13 mouse cellular contexts compared by ENCODE assay signal in the genomic region with DNA sequence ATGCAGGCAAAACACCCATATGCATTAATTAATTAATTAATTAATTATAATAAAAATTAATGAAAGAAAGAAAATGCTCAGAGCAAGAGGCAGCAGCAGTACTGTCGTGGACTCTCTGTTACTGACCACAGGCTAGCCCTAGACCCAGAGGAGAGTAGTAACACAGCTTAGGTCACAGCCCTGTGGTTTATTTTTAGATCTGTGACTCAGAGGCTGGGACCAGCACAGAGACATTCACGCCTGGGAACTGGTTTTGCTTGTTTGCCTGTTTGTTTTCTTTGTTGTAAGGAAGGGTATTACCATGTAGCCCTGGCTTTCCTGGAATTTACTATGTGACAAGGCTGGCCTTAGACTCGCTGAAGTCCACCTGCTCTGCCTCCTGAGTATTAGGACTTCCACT. TPM values are rescaled to one million over a fixed set of nuclear protein-coding genes. Genes with fewer than 3 reads are reported as not detected.
A peak's percentile ranks its signal among the peaks of the same experiment; 100 is the strongest.
DNase-seq lines count a peak whose midpoint lies in the region; ATAC-seq and TF ChIP-seq lines count a peak whose summit lies in the region.
"Had no signal": no experiment of that assay in that cellular context is flagged by ENCODE, and none has a peak within 500 bp of the region (broad histone marks: within the 10 kb centered on the region; RNA-seq: fewer than 3 reads in every experiment).

No protein-coding gene starts in this region.

- no peaks in the 10 kb centered on the region for H3K27me3 ChIP-seq in heart, embryonic 10.5 days (ENCODE audit: insufficient read depth, poor library complexity, severe bottlenecking)
- no peaks in the 10 kb centered on the region for H3K27me3 ChIP-seq in Patski
- no peaks in the 10 kb centered on the region for H3K27me3 ChIP-seq in cerebellum, adult 2 months (ENCODE audit: control insufficient read depth, insufficient read depth, low read length)
- H3K27me3 ChIP-seq: liver, embryonic 13.5 days had no signal

- TF ChIP-seq POLR2A in olfactory bulb, adult 2 months (IDR thresholded peaks at IDR 0.05; ENCODE audit: insufficient read depth, low read depth, low read length): no peak
- no peak for TF ChIP-seq POLR2A in cerebellum, adult 2 months (IDR thresholded peaks at IDR 0.05; ENCODE audit: borderline replicate concordance, insufficient read depth, low read length)

- peaks cover 3% of the 10 kb centered on the region; the same call in 1 of the 2 replicates for H3K4me1 ChIP-seq in heart, embryonic 10.5 days
- H3K4me1 ChIP-seq in olfactory bulb, adult 2 months (ENCODE audit: control insufficient read depth, insufficient read depth, low read length): no peaks in the 10 kb centered on the region
- no peaks in the 10 kb centered on the region for H3K4me1 ChIP-seq in cerebellum, adult 2 months (ENCODE audit: control insufficient read depth, insufficient read depth, low read length)

- no peaks in the 10 kb centered on the region for H3K36me3 ChIP-seq in heart, embryonic 10.5 days
- H3K36me3 ChIP-seq: liver, embryonic 13.5 days had no signal

- CTCF ChIA-PET in Patski (lab: Charles Lee): interaction anchor here (1.5 kb wide), 1 partner anchor 11 kb away, joined by 3 read pairs; no protein-coding TSS in a partner anchor

- POLR2A ChIA-PET in Patski (lab: Charles Lee): no interaction called here

- peak overlapping the region; percentile 59 for H3K27ac ChIP-seq in heart, embryonic 10.5 days
- 0 out of 2 replicates have a peak overlapping the region, but pooled peaks have one; percentile 20 for H3K27ac ChIP-seq in olfactory bulb, adult 2 months (ENCODE audit: insufficient read depth, low read depth, low read length)
- no peak overlapping the region for H3K27ac ChIP-seq in cerebellum, adult 2 months (ENCODE audit: insufficient read depth, low read length)
- H3K27ac ChIP-seq: kidney, postnatal 0 days; liver, embryonic 13.5 days had no signal

- no peak for DNase-seq in heart, embryonic 10.5 days (ENCODE audit: low spot score)
- DNase-seq in heart, postnatal 4 days: no peak
- peak; percentile 36 to 47 for DNase-seq in kidney, postnatal 36 days
- no peak for DNase-seq in kidney, postnatal 10 days
- DNase-seq in Patski (ENCODE audit: low read depth, low spot score): no peak
- DNase-seq in cerebellum, adult 2 months: no peak
- DNase-seq in cerebellum, adult 8-10 months: no peak
- DNase-seq: cerebellum, postnatal 10 days; heart, postnatal 10 days; liver, embryonic 13.5 days had no signal

- TF ChIP-seq CTCF in Patski (IDR thresholded peaks at IDR 0.05): no peak
- no peak for TF ChIP-seq CTCF in olfactory bulb, adult 2 months (IDR thresholded peaks at IDR 0.05; ENCODE audit: insufficient read depth, low read depth, low read length)
- no peak for TF ChIP-seq CTCF in cerebellum, adult 2 months (IDR thresholded peaks at IDR 0.05; ENCODE audit: borderline replicate concordance, insufficient read depth, low read depth, low read length)

- in situ Hi-C loops in Patski (cut with MboI; ENCODE audit: low pct_unique_long_range_greater_than_20kb): no loop called here

- WGBS in heart, embryonic 10.5 days: 20% methylated on average over 3 of the region's 3 CpGs
- WGBS in olfactory bulb, adult 2 months: 44% methylated on average over 3 of the region's 3 CpGs
- WGBS in cerebellum, adult 2 months: 55% methylated on average over 3 of the region's 3 CpGs

- peaks cover 2% of the 10 kb centered on the region; the same call in 1 of the 2 replicates for H3K9me3 ChIP-seq in heart, embryonic 10.5 days
- H3K9me3 ChIP-seq: liver, embryonic 13.5 days had no signal

- peak; percentile 39 for ATAC-seq in Patski

- no peak overlapping the region for H3K4me3 ChIP-seq in heart, embryonic 10.5 days
- H3K4me3 ChIP-seq in olfactory bulb, adult 2 months (ENCODE audit: insufficient read depth, low read depth, low read length): no peak overlapping the region
- no peak overlapping the region for H3K4me3 ChIP-seq in cerebellum, adult 2 months (replicated peaks; ENCODE audit: insufficient read depth, low read depth, low read length)
- H3K4me3 ChIP-seq: liver, embryonic 13.5 days; megakaryocyte, embryonic 14.5 days had no signal

RNA-seq across cellular contexts. Expression of a gene that starts 14.1 kb away (rescaled TPM):
- polyA plus RNA-seq in heart, embryonic 10.5 days (2016; fragmentation: Nextera tagmentation; extraction: Ambion mirVana): 36.6 and 43.7 TPM in 2 replicates
- total RNA-seq in heart, postnatal 4 days (2021): 10 to 100 TPM; 85.5 to 89.9 TPM
- 30.9 TPM for polyA plus RNA-seq in Patski (2021)
- polyA plus RNA-seq in olfactory bulb, adult 2 months (2012; ENCODE audit: insufficient read depth, insufficient read length, low replicate concordance, missing spikeins): not detected in 2 replicates
- polyA plus RNA-seq in cerebellum, adult 2 months (2012; rRNA removed): 32.8 and 35.9 TPM in 2 replicates

Comparison
In these comparisons a context has a peak if more than half of its experiments do, and no peak if none do; other contexts are left out.
1. DNase-seq: peak in kidney, postnatal 36 days (2 of 2); none in heart, embryonic 10.5 days (single experiment), heart, postnatal 4 days (single experiment), kidney, postnatal 10 days (single experiment), Patski (single experiment), cerebellum, adult 2 months (0 of 2) and cerebellum, adult 8-10 months (single experiment).
2. RNA of a gene that starts 14.1 kb away (polyA plus RNA-seq): 36.6 to 43.7 TPM in heart, embryonic 10.5 days, 32.8 to 35.9 TPM in cerebellum, adult 2 months and 30.9 TPM in Patski (single experiment); not detected in olfactory bulb, adult 2 months; every median in the first group is over 10 times any median in the second.